8 mouse cellular contexts compared by ENCODE assay signal in the genomic region with DNA sequence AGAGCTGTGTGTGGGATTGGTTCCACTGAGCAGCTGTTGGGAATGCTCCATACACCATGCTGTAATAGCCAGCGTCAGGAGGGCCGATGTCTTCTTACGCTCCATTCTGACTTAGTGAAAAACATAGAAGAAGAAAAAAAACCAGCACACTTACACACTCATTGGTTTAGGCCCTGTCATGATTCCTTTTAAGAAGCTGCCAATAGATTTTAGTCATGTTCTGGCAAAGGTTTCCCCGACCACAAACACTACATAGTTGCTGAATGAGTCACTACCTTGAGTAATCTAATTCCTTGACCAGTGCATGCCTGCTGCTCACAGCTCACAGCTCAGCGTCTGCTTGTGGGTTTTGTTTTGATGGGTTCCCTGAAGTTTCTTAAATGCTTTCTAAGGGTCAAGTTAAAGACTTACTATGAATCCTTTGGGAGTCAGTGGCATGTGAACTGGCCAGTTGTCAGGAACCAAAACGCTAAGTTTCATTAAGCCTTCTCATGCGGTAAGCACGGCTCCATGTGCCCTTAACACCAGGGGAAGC. TPM values are rescaled to one million over a fixed set of nuclear protein-coding genes. Genes with fewer than 3 reads are reported as not detected.
DNase-seq lines count a peak whose midpoint lies in the region; ATAC-seq and TF ChIP-seq lines count a peak whose summit lies in the region.

No protein-coding gene starts in this region.

- TF ChIP-seq EP300 in heart, postnatal 0 days (IDR thresholded peaks at IDR 0.05; ENCODE audit: low read depth): no peak
- TF ChIP-seq EP300 in stomach, postnatal 0 days (optimal IDR thresholded peaks at IDR 0.05): no peak

- H3K27ac ChIP-seq in heart, postnatal 0 days (ENCODE audit: low read depth): peak overlapping the region; percentile 46
- peak overlapping the region; percentile 79 for H3K27ac ChIP-seq in limb, embryonic 13.5 days
- H3K27ac ChIP-seq in stomach, postnatal 0 days (replicated peaks): peak overlapping the region; percentile 42

- H3K4me2 ChIP-seq in heart, postnatal 0 days (ENCODE audit: low read depth, low read length): peak overlapping the region; percentile 41
- H3K4me2 ChIP-seq in limb, embryonic 13.5 days (replicated peaks): peak overlapping the region; percentile 45
- peak overlapping the region; percentile 31 for H3K4me2 ChIP-seq in stomach, postnatal 0 days (replicated peaks; ENCODE audit: low read depth)

- H3K4me3 ChIP-seq in heart, postnatal 0 days (ENCODE audit: low read depth, low read length): no peak overlapping the region
- no peak overlapping the region for H3K4me3 ChIP-seq in limb, embryonic 13.5 days
- no peak overlapping the region for H3K4me3 ChIP-seq in stomach, postnatal 0 days (ENCODE audit: low read depth, low read length)

- no peak overlapping the region for H3K9ac ChIP-seq in heart, postnatal 0 days (replicated peaks; ENCODE audit: low read depth, low read length)
- no peak overlapping the region for H3K9ac ChIP-seq in limb, embryonic 13.5 days
- H3K9ac ChIP-seq in stomach, postnatal 0 days (ENCODE audit: low read length): 0 out of 2 replicates have a peak overlapping the region, but pooled peaks have one; percentile 0

- 32% methylated on average over 8 of the region's 8 CpGs for WGBS in heart, postnatal 0 days
- 13% methylated on average over 8 of the region's 8 CpGs for WGBS in limb, embryonic 13.5 days
- WGBS in stomach, postnatal 0 days: 12% methylated on average over 8 of the region's 8 CpGs

- DNase-seq in urinary bladder, postnatal 14 days (ENCODE audit: low spot score): peak; percentile 57
- no peak for DNase-seq in urinary bladder, postnatal 10 days (ENCODE audit: low spot score)
- DNase-seq in fat pad, adult 2 months (ENCODE audit: extremely low read depth, low read depth, low spot score): peak; percentile 94
- DNase-seq in heart, postnatal 0 days (ENCODE audit: low spot score): peak; percentile 81
- peak; percentile 46 for DNase-seq in stomach, postnatal 0 days (ENCODE audit: low spot score)
- no peak for DNase-seq in left cerebral cortex, adult 8-10 months (ENCODE audit: low spot score in 2 of 2)
- DNase-seq in layer of hippocampus, postnatal 14 days (ENCODE audit: low spot score in 2 of 2): no peak

- no peaks in the 10 kb centered on the region for H3K27me3 ChIP-seq in heart, postnatal 0 days (ENCODE audit: control insufficient read depth, insufficient read depth, low read length)
- H3K27me3 ChIP-seq in limb, embryonic 13.5 days: no peaks in the 10 kb centered on the region; the same call in 1 of the 2 replicates
- no peaks in the 10 kb centered on the region for H3K27me3 ChIP-seq in stomach, postnatal 0 days (ENCODE audit: control insufficient read depth, insufficient read depth, low read length)

- TF ChIP-seq CTCF in heart, postnatal 0 days (IDR thresholded peaks at IDR 0.05; ENCODE audit: low read depth): no peak
- no peak for TF ChIP-seq CTCF in stomach, postnatal 0 days (IDR thresholded peaks at IDR 0.05; ENCODE audit: low read depth)

- H3K36me3 ChIP-seq in heart, postnatal 0 days (replicated peaks; ENCODE audit: control insufficient read depth, insufficient read depth, low read length): no peaks in the 10 kb centered on the region
- H3K36me3 ChIP-seq in limb, embryonic 13.5 days: no peaks in the 10 kb centered on the region
- no peaks in the 10 kb centered on the region for H3K36me3 ChIP-seq in stomach, postnatal 0 days (ENCODE audit: control insufficient read depth, insufficient read depth, low read length)

- H3K9me3 ChIP-seq in heart, postnatal 0 days (replicated peaks; ENCODE audit: control insufficient read depth, low read length): no peaks in the 10 kb centered on the region
- H3K9me3 ChIP-seq in limb, embryonic 13.5 days: no peaks in the 10 kb centered on the region
- no peaks in the 10 kb centered on the region for H3K9me3 ChIP-seq in stomach, postnatal 0 days (ENCODE audit: control insufficient read depth, low read length)

- peak; percentile 87 for ATAC-seq in heart, postnatal 0 days (ENCODE audit: insufficient read depth, low read depth)
- peak; percentile 92 for ATAC-seq in limb, embryonic 13.5 days (ENCODE audit: low FRiP score, low read depth)
- peak; percentile 96 for ATAC-seq in stomach, postnatal 0 days (ENCODE audit: low FRiP score, low TSS enrichment)

- peaks cover 10% of the 10 kb centered on the region; the same call in 1 of the 2 replicates for H3K4me1 ChIP-seq in heart, postnatal 0 days (ENCODE audit: control insufficient read depth, insufficient read depth)
- H3K4me1 ChIP-seq in limb, embryonic 13.5 days: peaks cover 56% of the 10 kb centered on the region
- 0 out of 2 replicates have a peak, but pooled peaks cover 3% of the 10 kb centered on the region for H3K4me1 ChIP-seq in stomach, postnatal 0 days (replicated peaks; ENCODE audit: control insufficient read depth, insufficient read depth)

RNA-seq across cellular contexts. Expression of gene Bach2, which starts 58.8 kb away (rescaled TPM):
- total RNA-seq in heart, postnatal 0 days (2014; rRNA removed; ENCODE audit: low replicate concordance): 2.1 and 3.1 TPM in 2 replicates
- polyA plus RNA-seq in heart, postnatal 0 days (2015; fragmentation: Nextera tagmentation; extraction: Ambion mirVana): 2.1 and 2.4 TPM in 2 replicates
- 9.2 and 12.2 TPM in 2 replicates for polyA plus RNA-seq in limb, embryonic 13.5 days (2015; fragmentation: Nextera tagmentation; extraction: Ambion mirVana)
- polyA plus RNA-seq in stomach, postnatal 0 days (2015; fragmentation: Nextera tagmentation; extraction: Ambion mirVana): 1.9 TPM in 2 replicates
- total RNA-seq in left cerebral cortex, adult 8-10 months (2022): 10 to 100 TPM in 3 of 4 experiments, 1 to 10 TPM in 1; 9.6 to 22.4 (median 15.1) TPM
- total RNA-seq in layer of hippocampus, postnatal 14 days (2021): 10 to 100 TPM; 22.2 to 24.9 TPM

Comparison
In these comparisons a context has a peak if more than half of its experiments do, and no peak if none do; other contexts are left out.
1. DNase-seq: peak in urinary bladder, postnatal 14 days (single experiment), fat pad, adult 2 months (single experiment), heart, postnatal 0 days (single experiment) and stomach, postnatal 0 days (single experiment); none in urinary bladder, postnatal 10 days (single experiment), left cerebral cortex, adult 8-10 months (0 of 2) and layer of hippocampus, postnatal 14 days (0 of 2).
2. Peak in every context shown above with its lines, with median percentiles within 50 percentile points of each other: ATAC-seq, H3K27ac ChIP-seq and H3K4me2 ChIP-seq.